In genomic region chr12:36215149-36215480, GRCm38 (mm10) we compare ENCODE assay signal across 9 mouse cellular contexts. TPM values are rescaled to one million over a fixed set of nuclear protein-coding genes. Genes with fewer than 3 reads are reported as not detected.
DNase-seq lines count a peak whose midpoint lies in the region; ATAC-seq and TF ChIP-seq lines count a peak whose summit lies in the region.
"Had no signal": no experiment of that assay in that cellular context is flagged by ENCODE, and none has a peak within 500 bp of the region (broad histone marks: within the 10 kb centered on the region; RNA-seq: fewer than 3 reads in every experiment).

No protein-coding gene starts in this region.

- 0% methylated on average over 1 of the region's 1 CpGs for WGBS in spleen, adult 2 months
- 3% methylated on average over 1 of the region's 1 CpGs for WGBS in embryonic facial prominence, embryonic 14.5 days

- TF ChIP-seq POLR2A in spleen, adult 2 months (IDR thresholded peaks at IDR 0.05; ENCODE audit: low read depth, low read length): no peak

- no peaks in the 10 kb centered on the region for H3K36me3 ChIP-seq in spleen, adult 2 months (ENCODE audit: control insufficient read depth, insufficient read depth, low read length)
- no peaks in the 10 kb centered on the region for H3K36me3 ChIP-seq in embryonic facial prominence, embryonic 14.5 days (ENCODE audit: control insufficient read depth, insufficient read depth, low read length)

- H3K27me3 ChIP-seq in spleen, adult 2 months (ENCODE audit: control insufficient read depth, insufficient read depth, low read length): no peaks in the 10 kb centered on the region
- no peaks in the 10 kb centered on the region for H3K27me3 ChIP-seq in embryonic facial prominence, embryonic 14.5 days (replicated peaks; ENCODE audit: control insufficient read depth, insufficient read depth, low read length)

- peaks cover 4% of the 10 kb centered on the region; the same call in 1 of the 2 replicates for H3K4me1 ChIP-seq in spleen, adult 2 months (ENCODE audit: control insufficient read depth, insufficient read depth, insufficient read length)
- H3K4me1 ChIP-seq in embryonic facial prominence, embryonic 14.5 days (ENCODE audit: control insufficient read depth, insufficient read depth, low read length): 0 out of 2 replicates have a peak, but pooled peaks cover 4% of the 10 kb centered on the region

- H3K9me3 ChIP-seq in embryonic facial prominence, embryonic 14.5 days (ENCODE audit: control insufficient read depth, low read length): no peaks in the 10 kb centered on the region

- no peak overlapping the region for H3K4me2 ChIP-seq in embryonic facial prominence, embryonic 14.5 days (ENCODE audit: low read depth, low read length)

- no peak overlapping the region for H3K27ac ChIP-seq in spleen, adult 2 months (ENCODE audit: insufficient read depth, low read length)
- H3K27ac ChIP-seq in embryonic facial prominence, embryonic 14.5 days (replicated peaks; ENCODE audit: low read depth, low read length): no peak overlapping the region

- no peak overlapping the region for H3K4me3 ChIP-seq in spleen, adult 2 months (ENCODE audit: extremely low read depth, insufficient read depth, insufficient read length)
- no peak overlapping the region for H3K4me3 ChIP-seq in embryonic facial prominence, embryonic 14.5 days (ENCODE audit: low read depth, low read length)

- peak; percentile 71; the same call in 1 of the 2 replicates for ATAC-seq in embryonic facial prominence, embryonic 14.5 days (ENCODE audit: low read depth)
- ATAC-seq in inflammation-experienced regulatory T-cells, adult 6 months: peak; percentile 54
- peak; percentile 70 for ATAC-seq in megakaryocyte progenitor cell, adult 5-6 weeks (replicated peaks; ENCODE audit: poor library complexity)

- peak; percentile 13 to 14 for DNase-seq in cerebellum, adult 18-20 months
- no peak for DNase-seq in cerebellum, adult 9-11 months
- DNase-seq in spleen, adult 2 months (ENCODE audit: low read depth in 1 of 2, low spot score in 2 of 2): peak; percentile 30 to 35
- DNase-seq in spleen, adult 12 weeks (ENCODE audit: low spot score): no peak
- DNase-seq in embryonic facial prominence, embryonic 14.5 days (ENCODE audit: low spot score): peak; percentile 86
- peak; percentile 27 to 30 for DNase-seq in spleen, postnatal 36 days (ENCODE audit: low spot score in 2 of 2)

- H3K9ac ChIP-seq in embryonic facial prominence, embryonic 14.5 days (ENCODE audit: low read depth, low read length): no peak overlapping the region

- TF ChIP-seq CTCF in spleen, adult 2 months (IDR thresholded peaks at IDR 0.05; ENCODE audit: extremely low read depth, insufficient read depth, insufficient read length, insufficient replicate concordance): peak; percentile 78; the same call in 1 of the 2 replicates

RNA-seq across cellular contexts. Expression of gene Lrrc72, which starts 38.1 kb away (rescaled TPM):
- not detected in 2 replicates for polyA plus RNA-seq in spleen, adult 2 months (2012; rRNA removed)
- not detected in 2 replicates for polyA plus RNA-seq in embryonic facial prominence, embryonic 14.5 days (2014; fragmentation: Nextera tagmentation; extraction: Ambion mirVana)
- polyA plus RNA-seq in inflammation-experienced regulatory T-cells, adult 6 months (2017; shearing (Covaris generic)): under 1 TPM in 1 of 3 experiments, not detected in 2; 0.54 TPM
- total RNA-seq in megakaryocyte progenitor cell, adult 5-6 weeks (2015): not detected in 2 replicates
- total RNA-seq in megakaryocyte progenitor cell, adult 5-6 weeks (2017): not detected in 2 replicates
- total RNA-seq: layer of hippocampus, postnatal 25 days had no signal

RNA-seq across cellular contexts. Expression of gene Bzw2, which starts 57.2 kb away (rescaled TPM):
- 8.2 and 12.1 TPM in 2 replicates for polyA plus RNA-seq in spleen, adult 2 months (2012; rRNA removed)
- 172 and 198 TPM in 2 replicates for polyA plus RNA-seq in embryonic facial prominence, embryonic 14.5 days (2014; fragmentation: Nextera tagmentation; extraction: Ambion mirVana)
- polyA plus RNA-seq in inflammation-experienced regulatory T-cells, adult 6 months (2017; shearing (Covaris generic)): 100 to 1,000 TPM; 133 to 204 (median 162) TPM
- total RNA-seq in megakaryocyte progenitor cell, adult 5-6 weeks (2015): 150 and 156 TPM in 2 replicates
- 111 and 131 TPM in 2 replicates for total RNA-seq in megakaryocyte progenitor cell, adult 5-6 weeks (2017)

RNA-seq across cellular contexts. Expression of gene Ankmy2, which starts 58.2 kb away (rescaled TPM):
- polyA plus RNA-seq in spleen, adult 2 months (2012; rRNA removed): 3.6 and 4.2 TPM in 2 replicates
- 33.3 and 37.8 TPM in 2 replicates for polyA plus RNA-seq in embryonic facial prominence, embryonic 14.5 days (2014; fragmentation: Nextera tagmentation; extraction: Ambion mirVana)
- polyA plus RNA-seq in inflammation-experienced regulatory T-cells, adult 6 months (2017; shearing (Covaris generic)): 10 to 100 TPM; 37.6 to 51.3 (median 47.3) TPM
- total RNA-seq in megakaryocyte progenitor cell, adult 5-6 weeks (2015): 17.1 and 22.2 TPM in 2 replicates
- 22.7 and 23.3 TPM in 2 replicates for total RNA-seq in megakaryocyte progenitor cell, adult 5-6 weeks (2017)

Comparison
In these comparisons a context has a peak if more than half of its experiments do, and no peak if none do; other contexts are left out.
1. DNase-seq: peak in cerebellum, adult 18-20 months (2 of 2), spleen, adult 2 months (2 of 2), embryonic facial prominence, embryonic 14.5 days (single experiment) and spleen, postnatal 36 days (2 of 2); none in cerebellum, adult 9-11 months (single experiment) and spleen, adult 12 weeks (single experiment).
2. RNA of gene Bzw2, which starts 57.2 kb away (polyA plus RNA-seq): 172 to 198 TPM in embryonic facial prominence, embryonic 14.5 days and 133 to 204 TPM in inflammation-experienced regulatory T-cells, adult 6 months; 8.2 to 12.1 TPM in spleen, adult 2 months; every median in the first group is over 10 times any median in the second.
3. Peak in every context shown above with its lines, with median percentiles within 50 percentile points of each other: ATAC-seq.